ENCODE assay signal across 18 mouse cellular contexts in the genomic region with DNA sequence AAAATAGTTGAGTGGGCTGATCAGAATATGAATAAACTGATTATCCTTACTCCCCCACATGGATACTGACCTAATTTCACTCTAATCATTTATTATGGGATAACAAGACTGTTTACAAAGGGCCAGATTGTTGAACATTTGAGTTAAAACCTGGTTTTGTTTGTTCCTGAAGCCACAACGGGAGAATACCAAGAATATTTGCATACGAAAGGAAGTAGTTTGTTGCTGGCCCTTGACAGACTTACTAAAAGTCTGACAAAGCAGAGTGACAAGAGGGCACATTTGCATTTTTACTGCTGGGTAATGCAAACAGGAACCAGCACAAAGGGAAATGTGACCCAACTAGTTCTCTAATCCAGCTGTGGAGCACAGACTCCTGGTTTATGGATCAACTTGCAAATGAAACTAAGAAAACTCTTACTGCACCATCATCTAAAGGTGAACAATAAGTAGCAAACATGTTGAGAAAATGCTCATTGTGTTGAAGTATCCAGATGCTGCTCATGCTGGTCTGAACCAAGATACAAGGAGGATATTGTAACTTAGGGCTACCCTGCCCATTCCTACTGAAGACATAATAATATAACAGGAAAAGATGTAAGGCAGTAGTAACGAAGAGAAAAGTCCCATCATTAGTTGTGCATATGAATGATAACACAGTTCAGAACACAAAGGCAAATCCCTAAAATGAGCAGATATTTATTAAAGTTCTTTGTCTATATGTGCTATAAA.
DNase-seq lines count a peak whose midpoint lies in the region; ATAC-seq and TF ChIP-seq lines count a peak whose summit lies in the region.
"Had no signal": no experiment of that assay in that cellular context is flagged by ENCODE, and none has a peak within 500 bp of the region (broad histone marks: within the 10 kb centered on the region; RNA-seq: fewer than 3 reads in every experiment).

No protein-coding gene starts in this region.

- H3K4me3 ChIP-seq in liver, adult 2 months (ENCODE audit: insufficient read depth, low read depth, low read length) = no peak overlapping the region
- no peak overlapping the region for H3K4me3 ChIP-seq in liver, postnatal 0 days (ENCODE audit: low read depth, low read length)
- no peak overlapping the region for H3K4me3 ChIP-seq in ES-E14 (ENCODE audit: insufficient read depth in 1 of 2, low read depth in 1 of 2, low read length in 2 of 2, poor library complexity in 1 of 2, severe bottlenecking in 1 of 2)
- H3K4me3 ChIP-seq: heart, embryonic 15.5 days; hindbrain, embryonic 12.5 days; limb, embryonic 15.5 days; myocyte had no signal

- H3K36me3 ChIP-seq in liver, adult 2 months (ENCODE audit: control insufficient read depth, insufficient read depth, low read length) = no peaks in the 10 kb centered on the region
- no peaks in the 10 kb centered on the region for H3K36me3 ChIP-seq in liver, postnatal 0 days (replicated peaks; ENCODE audit: insufficient read depth, low read length)
- no peaks in the 10 kb centered on the region for H3K36me3 ChIP-seq in ES-E14 (ENCODE audit: control insufficient read depth, insufficient read depth, low read length, poor library complexity, severe bottlenecking)
- H3K36me3 ChIP-seq: heart, embryonic 15.5 days had no signal

- H3K9me3 ChIP-seq in liver, postnatal 0 days (ENCODE audit: low read length) = no peaks in the 10 kb centered on the region
- no peaks in the 10 kb centered on the region for H3K9me3 ChIP-seq in ES-E14 (ENCODE audit: control insufficient read depth, insufficient read depth, low read depth, low read length)
- H3K9me3 ChIP-seq: heart, embryonic 15.5 days; hindbrain, embryonic 12.5 days; limb, embryonic 15.5 days had no signal

- no peaks in the 10 kb centered on the region for H3K27me3 ChIP-seq in liver, adult 2 months (ENCODE audit: control insufficient read depth, insufficient read depth, low read length)
- no peaks in the 10 kb centered on the region for H3K27me3 ChIP-seq in liver, postnatal 0 days (ENCODE audit: insufficient read depth, low read length)
- H3K27me3 ChIP-seq: heart, embryonic 15.5 days; hindbrain, embryonic 12.5 days; limb, embryonic 15.5 days had no signal

- no peak for TF ChIP-seq CTCF in liver, adult 2 months (IDR thresholded peaks at IDR 0.05; ENCODE audit: low read depth, low read length)
- TF ChIP-seq CTCF in liver, postnatal 0 days (IDR thresholded peaks at IDR 0.05; ENCODE audit: low read depth) = no peak

- H3K9ac ChIP-seq in liver, adult 2 months (ENCODE audit: low read depth, low read length) = no peak overlapping the region
- no peak overlapping the region for H3K9ac ChIP-seq in liver, postnatal 0 days (replicated peaks)
- no peak overlapping the region for H3K9ac ChIP-seq in ES-E14 (ENCODE audit: insufficient read depth, low read depth, low read length, poor library complexity, severe bottlenecking)
- H3K9ac ChIP-seq: heart, embryonic 15.5 days; hindbrain, embryonic 12.5 days; limb, embryonic 15.5 days had no signal

- no peak for TF ChIP-seq POLR2A in liver, adult 2 months (IDR thresholded peaks at IDR 0.05; ENCODE audit: extremely low read depth, insufficient read depth, low read length)

- ATAC-seq in liver, postnatal 0 days = no peak
- 0 out of 2 replicates have a peak, but pooled peaks have one; percentile 32 for ATAC-seq in common myeloid progenitor, adult 5-6 weeks (replicated peaks; ENCODE audit: low read depth, poor library complexity, severe bottlenecking)
- ATAC-seq in granulocyte monocyte progenitor cell, adult 5-6 weeks (replicated peaks; ENCODE audit: poor library complexity, severe bottlenecking) = peak; percentile 58
- ATAC-seq: intestine, embryonic 16.5 days had no signal

- TF ChIP-seq EP300 in liver, postnatal 0 days (IDR thresholded peaks at IDR 0.05; ENCODE audit: low read depth) = no peak

- H3K4me2 ChIP-seq in liver, postnatal 0 days (ENCODE audit: low read depth, low read length) = no peak overlapping the region
- H3K4me2 ChIP-seq: heart, embryonic 15.5 days; hindbrain, embryonic 12.5 days; limb, embryonic 15.5 days had no signal

- in situ Hi-C loops in ES-E14 (cut with MboI; ENCODE audit: low sequenced_read_pairs in 2 of 2, unreplicated experiment in 2 of 2) = no loop called here

- no peak overlapping the region for H3K27ac ChIP-seq in liver, adult 2 months (replicated peaks; ENCODE audit: insufficient read depth, low read depth, low read length)
- no peak overlapping the region for H3K27ac ChIP-seq in liver, postnatal 0 days (ENCODE audit: low read depth)
- H3K27ac ChIP-seq in ES-E14 (ENCODE audit: insufficient read depth, low read depth, low read length, poor library complexity, severe bottlenecking) = no peak overlapping the region
- H3K27ac ChIP-seq: heart, embryonic 15.5 days; hindbrain, embryonic 12.5 days; limb, embryonic 15.5 days had no signal

- H3K4me1 ChIP-seq in liver, adult 2 months (ENCODE audit: control insufficient read depth, insufficient read depth, low read length) = no peaks in the 10 kb centered on the region
- H3K4me1 ChIP-seq in liver, postnatal 0 days (ENCODE audit: insufficient read depth) = no peaks in the 10 kb centered on the region
- peaks cover 4 to 20% of the 10 kb centered on the region in 2 experiments; a peak in 3 of 4 replicates for H3K4me1 ChIP-seq in ES-E14 (ENCODE audit: control insufficient read depth in 2 of 2, insufficient read depth in 2 of 2, low read length in 2 of 2, poor library complexity in 1 of 2)
- H3K4me1 ChIP-seq: heart, embryonic 15.5 days; hindbrain, embryonic 12.5 days; limb, embryonic 15.5 days had no signal

- peak; percentile 14 for DNase-seq in liver, adult 2 months (ENCODE audit: extremely low read depth, low read depth, low spot score)
- DNase-seq in liver, postnatal 0 days = no peak
- DNase-seq in ES-E14 (ENCODE audit: low read depth, low spot score) = peak; percentile 37
- no peak for DNase-seq in right cerebral cortex, postnatal 14 days
- no peak for DNase-seq in cerebellum, adult 9-11 months
- DNase-seq: cerebellum, postnatal 25 days; kidney, postnatal 10 days; layer of hippocampus, adult 9-11 months; lung, adult 2 months; lung, postnatal 4 days; thymus, postnatal 4 days had no signal

- H3K79me2 ChIP-seq in liver, adult 2 months (ENCODE audit: control insufficient read depth, insufficient read depth, low read length) = no peaks in the 10 kb centered on the region

- 63% methylated on average over 3 of the region's 3 CpGs for WGBS in liver, adult 2 months
- WGBS in liver, postnatal 0 days (ENCODE audit: insufficient replicate concordance) = 48% methylated on average over 3 of the region's 3 CpGs

TF ChIP-seq in ES-E14, 5 proteins besides CTCF, POLR2A, EP300 and RAD21:
- no peak for TF ChIP-seq HCFC1 (IDR thresholded peaks at IDR 0.05; ENCODE audit: borderline replicate concordance, insufficient read depth, low read length)
- TF ChIP-seq MAFK (IDR thresholded peaks at IDR 0.05; ENCODE audit: insufficient read depth, low read depth, low read length) = peak; percentile 68

Comparison
In these comparisons a context has a peak if more than half of its experiments do, and no peak if none do; other contexts are left out.
1. DNase-seq: peak in liver, adult 2 months (single experiment) and ES-E14 (single experiment); none in liver, postnatal 0 days (single experiment), right cerebral cortex, postnatal 14 days (single experiment) and cerebellum, adult 9-11 months (single experiment).